Mouse (Mus musculus) embryonic facial prominence, embryonic 11.5 days (tissue): ENCODE data around the gene 4930523C07Rik. TPM values are rescaled to one million over a fixed set of nuclear protein-coding genes. Genes with fewer than 3 reads are reported as not detected.

Experiments used
- ATAC-seq: fragments of 200-750 bp; cut with Nextera tagmentation; replicated peaks from 2 replicates; pipeline ENCODE4 v1.8.0; 2017; ENCODE audit warnings: low read depth; ENCODE audit not compliant: insufficient number of reproducible peaks, low FRiP score, low TSS enrichment
- DNase-seq: peaks from one replicate; pipeline ENCODE4 v3.0.0-alpha.2; 2015; ENCODE audit warnings: low spot score
- H3K27ac ChIP-seq: fragments of 300-500 bp; sonication (generic); replicated peaks from 2 replicates; pipeline ENCODE4 v1.5.1; 2014; ENCODE audit warnings: mild to moderate bottlenecking, low read depth, low read length, control low read depth
- H3K27me3 ChIP-seq: fragments of 300-500 bp; sonication (generic); 2 replicates; pipeline ENCODE4 v1.6.1; 2014; ENCODE audit warnings: mild to moderate bottlenecking, low read length, moderate library complexity, mixed read lengths; ENCODE audit not compliant: control insufficient read depth, insufficient read depth
- H3K36me3 ChIP-seq: fragments of 300-500 bp; sonication (generic); replicated peaks from 2 replicates; pipeline ENCODE4 v1.6.1; 2014; ENCODE audit warnings: low read depth, mild to moderate bottlenecking, low read length, moderate library complexity, mixed read lengths; ENCODE audit not compliant: control insufficient read depth, insufficient read depth
- H3K4me1 ChIP-seq: fragments of 300-500 bp; sonication (generic); 2 replicates; pipeline ENCODE4 v1.6.1; 2014; ENCODE audit warnings: low read length, mixed read lengths; ENCODE audit not compliant: control insufficient read depth, insufficient read depth
- H3K4me2 ChIP-seq: fragments of 300-500 bp; sonication (generic); 2 replicates; pipeline ENCODE4 v1.6.1; 2014; ENCODE audit warnings: low read depth, mild to moderate bottlenecking, control low read depth, low read length, moderate library complexity
- H3K4me3 ChIP-seq: fragments of 300-500 bp; sonication (generic); 2 replicates; pipeline ENCODE4 v1.5.1; 2014; ENCODE audit warnings: low read depth, low read length, control low read depth
- H3K9ac ChIP-seq: fragments of 300-500 bp; sonication (generic); replicated peaks from 2 replicates; pipeline ENCODE4 v1.6.1; 2014; ENCODE audit warnings: mild to moderate bottlenecking, control low read depth, low read length
- H3K9me3 ChIP-seq: fragments of 300-500 bp; sonication (generic); replicated peaks from 2 replicates; pipeline ENCODE4 v1.6.1; 2016; ENCODE audit warnings: mild to moderate bottlenecking, low read length, inconsistent platforms, mixed read lengths; ENCODE audit not compliant: control insufficient read depth
- WGBS: fragments of 180-500 bp; shearing (Covaris S2); extraction: QIAGEN DNeasy Blood & Tissue Kit; methylation state at CpG from one replicate; pipeline ENCODE4 v1.1.7; 2014; 5-methylcytosine and 5-hydroxymethylcytosine counted together
- polyA plus RNA-seq: library from polyadenylated mRNA; unstranded; fragments of >200 nt; fragmentation: Nextera tagmentation; extraction: Ambion mirVana; gene quantifications from 2 replicates; pipeline ENCODE4 v1.2.1, GENCODE M21; 2014

4930523C07Rik gene
- polyA plus RNA-seq, 1 experiment from 2014 or later: 2.9 TPM

DNA sequence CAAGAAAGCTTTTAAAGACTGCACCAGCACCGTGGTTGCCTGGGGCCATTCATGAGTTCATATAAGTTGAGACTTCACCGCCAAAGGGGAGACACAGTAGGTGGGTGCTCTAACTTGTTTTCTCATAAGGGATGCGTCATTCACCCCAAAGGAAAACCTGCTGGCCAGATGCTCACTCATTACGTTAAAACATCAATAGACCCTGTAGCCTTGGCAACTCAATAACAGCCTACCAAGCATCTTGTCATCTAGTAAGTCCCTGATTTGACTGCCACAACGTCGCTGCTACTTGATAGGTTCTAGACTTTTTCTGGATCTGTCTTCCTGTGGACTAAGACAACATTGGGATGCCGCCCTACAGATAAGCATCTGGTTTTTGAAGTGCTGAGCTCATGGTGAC is 1.8 kb upstream of the 4930523C07Rik start:
- Histone ChIP-seq H3K27ac (no peak overlapping the region), H3K4me3 (no peak overlapping the region), H3K9ac (no peak overlapping the region), H3K36me3 (no peaks in the 10 kb centered on the region), H3K4me1 (no peaks in the 10 kb centered on the region), H3K9me3 (no peaks in the 10 kb centered on the region), H3K27me3 (no peaks in the 10 kb centered on the region), H3K4me2 (no peak overlapping the region)
- no peak for DNase-seq
- no peak for ATAC-seq
- 81% methylated on average over 7 of the region's 7 CpGs for WGBS

- WGBS: 87% methylated on average over 13 of the region's 13 CpGs
- H3K4me3 ChIP-seq: no peak overlapping the region
- no peaks in the 10 kb centered on the region for H3K4me1 ChIP-seq
- no peak overlapping the region for H3K9ac ChIP-seq
- ATAC-seq: no peak
- H3K27me3 ChIP-seq: no peaks in the 10 kb centered on the region
- H3K27ac ChIP-seq: no peak overlapping the region
- H3K4me2 ChIP-seq: no peak overlapping the region
- H3K36me3 ChIP-seq: no peaks in the 10 kb centered on the region
- DNase-seq: no peak
- H3K9me3 ChIP-seq: no peaks in the 10 kb centered on the region
Observed at GRCm38 (mm10) chr1:160043271-160043975, 759 bp upstream of the 4930523C07Rik start.

DNA sequence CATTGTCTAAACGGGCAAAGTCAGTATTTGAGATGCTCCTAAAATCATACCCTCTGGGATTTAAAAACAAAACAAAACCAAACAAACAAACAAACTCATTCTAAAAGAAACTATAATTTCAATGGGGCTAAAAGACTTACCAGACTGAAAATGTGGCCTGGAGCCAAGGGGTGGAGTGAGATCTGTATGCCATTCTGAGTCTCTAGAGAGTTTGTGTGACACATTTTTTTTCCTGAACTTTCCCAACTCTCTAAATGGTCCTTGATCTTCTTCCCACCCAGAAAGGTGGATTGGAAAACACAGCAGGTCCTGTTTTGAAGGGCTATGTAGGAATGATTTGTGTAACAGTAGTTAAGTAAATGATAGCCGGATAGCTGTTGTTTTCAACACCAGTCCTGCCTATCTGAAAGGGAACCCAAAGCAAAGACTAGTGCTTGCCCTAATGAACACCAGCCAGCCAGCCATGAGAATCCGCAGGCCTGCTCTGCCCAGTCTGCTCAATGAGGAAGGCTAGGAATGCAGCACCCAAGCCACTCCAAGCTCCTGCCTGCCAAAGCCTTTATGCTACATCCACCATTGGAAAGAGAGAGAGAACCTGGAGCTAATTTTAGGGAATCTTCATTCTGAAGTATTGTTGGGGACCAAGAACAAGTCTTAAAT is 1.0 kb downstream of the 4930523C07Rik start:
- 63% methylated on average over 3 of the region's 3 CpGs for WGBS
- no peaks in the 10 kb centered on the region for H3K27me3 ChIP-seq
- no peaks in the 10 kb centered on the region for H3K36me3 ChIP-seq
- no peak overlapping the region for H3K27ac ChIP-seq
- DNase-seq (no peak), ATAC-seq (no peak)
- no peaks in the 10 kb centered on the region for H3K4me1 ChIP-seq
- no peaks in the 10 kb centered on the region for H3K9me3 ChIP-seq
- no peak overlapping the region; the same call in 1 of the 2 replicates for H3K4me2 ChIP-seq
- no peak overlapping the region; the same call in 1 of the 2 replicates for H3K4me3 ChIP-seq
- H3K9ac ChIP-seq: no peak overlapping the region

DNA sequence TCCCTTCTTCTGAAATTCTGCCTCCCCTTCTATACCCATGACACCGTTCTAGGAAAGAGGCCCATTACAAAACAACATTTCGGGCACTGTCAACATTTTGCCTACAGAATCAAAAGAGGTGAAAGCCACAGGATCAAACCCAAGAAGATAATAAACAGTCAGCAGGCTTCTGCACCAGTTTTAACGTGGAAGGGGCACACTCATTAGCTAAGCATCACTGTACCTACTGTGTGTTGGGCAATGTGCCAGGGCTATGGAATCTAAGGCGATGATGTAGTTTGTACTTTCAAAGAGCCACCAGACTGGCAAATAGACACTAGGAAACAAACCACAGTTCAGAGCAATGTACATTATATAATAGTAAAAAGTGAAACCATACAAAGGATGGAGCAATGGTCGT is 1.8 kb downstream of the 4930523C07Rik start:
- Histone ChIP-seq H3K36me3 (no peaks in the 10 kb centered on the region), H3K4me3 (no peak overlapping the region), H3K27ac (no peak overlapping the region), H3K4me1 (no peaks in the 10 kb centered on the region), H3K9me3 (no peaks in the 10 kb centered on the region), H3K4me2 (no peak overlapping the region), H3K9ac (no peak overlapping the region), H3K27me3 (no peaks in the 10 kb centered on the region)
- WGBS: 89% methylated on average over 5 of the region's 5 CpGs
- ATAC-seq: no peak
- DNase-seq: no peak

- no peaks in the 10 kb centered on the region for H3K4me1 ChIP-seq
- no peak overlapping the region for H3K4me3 ChIP-seq
- no peaks in the 10 kb centered on the region for H3K9me3 ChIP-seq
- H3K4me2 ChIP-seq: no peak overlapping the region
- H3K36me3 ChIP-seq: no peaks in the 10 kb centered on the region
- DNase-seq (no peak), ATAC-seq (no peak)
- H3K9ac ChIP-seq: no peak overlapping the region
- 89% methylated on average over 4 of the region's 4 CpGs for WGBS
- H3K27me3 ChIP-seq: no peaks in the 10 kb centered on the region
- no peak overlapping the region for H3K27ac ChIP-seq
Observed at GRCm38 (mm10) chr1:160046786-160047185, 2.6 kb downstream of the 4930523C07Rik start.

- Histone ChIP-seq H3K36me3 (no peaks in the 10 kb centered on the region), H3K4me3 (no peak overlapping the region), H3K27ac (no peak overlapping the region), H3K9me3 (no peaks in the 10 kb centered on the region), H3K27me3 (no peaks in the 10 kb centered on the region), H3K4me2 (no peak overlapping the region), H3K4me1 (no peaks in the 10 kb centered on the region), H3K9ac (no peak overlapping the region)
- DNase-seq (no peak), ATAC-seq (no peak)
- WGBS: 91% methylated on average over 7 of the region's 7 CpGs
Observed at GRCm38 (mm10) chr1:160047481-160047931, 3.3 kb downstream of the 4930523C07Rik start.

- H3K9me3 ChIP-seq: no peaks in the 10 kb centered on the region
- DNase-seq (no peak), ATAC-seq (no peak)
- H3K27me3 ChIP-seq: no peaks in the 10 kb centered on the region
- H3K9ac ChIP-seq: no peak overlapping the region
- H3K4me1 ChIP-seq: no peaks in the 10 kb centered on the region
- no peak overlapping the region for H3K27ac ChIP-seq
- WGBS: 78% methylated on average over 5 of the region's 5 CpGs
- no peak overlapping the region for H3K4me3 ChIP-seq
- H3K36me3 ChIP-seq: no peaks in the 10 kb centered on the region
- H3K4me2 ChIP-seq: no peak overlapping the region
Observed at GRCm38 (mm10) chr1:160049131-160049880, 5.1 kb downstream of the 4930523C07Rik start.

GRCm38 (mm10) chr1:160050898-160051297 is 6.7 kb downstream of the 4930523C07Rik start:
- no peak for ATAC-seq

More at GRCm38 (mm10) chr1:160050898-160051297, 6.7 kb downstream of the 4930523C07Rik start:
- 92% methylated on average over 6 of the region's 6 CpGs for WGBS
- no peaks in the 10 kb centered on the region for H3K4me1 ChIP-seq
- no peaks in the 10 kb centered on the region for H3K9me3 ChIP-seq
- H3K4me3 ChIP-seq: no peak overlapping the region
- no peak overlapping the region for H3K9ac ChIP-seq
- no peak overlapping the region for H3K27ac ChIP-seq
- no peak overlapping the region for H3K4me2 ChIP-seq
- no peaks in the 10 kb centered on the region for H3K27me3 ChIP-seq
- H3K36me3 ChIP-seq: no peaks in the 10 kb centered on the region
- DNase-seq: no peak
